Mouse (Mus musculus) stomach, postnatal 0 days (tissue): ENCODE data around the gene Anxa5. TPM values are rescaled to one million over a fixed set of nuclear protein-coding genes. Genes with fewer than 3 reads are reported as not detected.

Experiments used
- ATAC-seq: fragments of 200-750 bp; cut with Nextera tagmentation; 2 replicates; pipeline ENCODE4 v1.8.0; 2017; ENCODE audit not compliant: low FRiP score, low TSS enrichment
- DNase-seq: peaks from one replicate; pipeline ENCODE4 v3.0.0-alpha.2; 2016; ENCODE audit warnings: low spot score
- H3K27ac ChIP-seq: fragments of 300-500 bp; sonication (generic); replicated peaks from 2 replicates; pipeline ENCODE4 v1.5.1; 2014; ENCODE audit warnings: mild to moderate bottlenecking, control low read depth
- H3K27me3 ChIP-seq: fragments of 300-500 bp; sonication (generic); 2 replicates; pipeline ENCODE4 v1.6.1; 2014; ENCODE audit warnings: low read length; ENCODE audit not compliant: control insufficient read depth, insufficient read depth
- H3K36me3 ChIP-seq: fragments of 300-500 bp; sonication (generic); 2 replicates; pipeline ENCODE4 v1.6.1; 2014; ENCODE audit warnings: low read length, mixed read lengths; ENCODE audit not compliant: control insufficient read depth, insufficient read depth
- H3K4me1 ChIP-seq: fragments of 300-500 bp; sonication (generic); replicated peaks from 2 replicates; pipeline ENCODE4 v1.6.1; 2014; ENCODE audit warnings: antibody characterized with exemption; ENCODE audit not compliant: control insufficient read depth, insufficient read depth
- H3K4me2 ChIP-seq: fragments of 300-500 bp; sonication (generic); replicated peaks from 2 replicates; pipeline ENCODE4 v1.6.1; 2014; ENCODE audit warnings: low read depth, mild to moderate bottlenecking, control low read depth, moderate library complexity
- H3K4me3 ChIP-seq: fragments of 300-500 bp; sonication (generic); 2 replicates; pipeline ENCODE4 v1.5.1; 2014; ENCODE audit warnings: low read depth, low read length, control low read depth
- H3K9ac ChIP-seq: fragments of 300-500 bp; sonication (generic); 2 replicates; pipeline ENCODE4 v1.6.1; 2014; ENCODE audit warnings: mild to moderate bottlenecking, low read length, control low read depth, mixed read lengths
- H3K9me3 ChIP-seq: fragments of 300-500 bp; sonication (generic); 2 replicates; pipeline ENCODE4 v1.6.1; 2016; ENCODE audit warnings: low read length; ENCODE audit not compliant: control insufficient read depth
- CTCF ChIP-seq: IDR thresholded peaks from 2 replicates; pipeline ENCODE4 v1.5.1; 2016; ENCODE audit warnings: antibody characterized with exemption, low read depth, mild to moderate bottlenecking, moderate library complexity
- EP300 ChIP-seq: optimal IDR thresholded peaks from 2 replicates; pipeline ENCODE3; 2016; ENCODE audit warnings: antibody characterized with exemption
- WGBS: fragments of 180-500 bp; shearing (Covaris S2); extraction: QIAGEN DNeasy Blood & Tissue Kit; methylation state at CpG from one replicate; pipeline ENCODE4 v1.1.7; 2014; 5-methylcytosine and 5-hydroxymethylcytosine counted together
- polyA plus RNA-seq: library from polyadenylated mRNA; unstranded; fragments of >200 nt; fragmentation: Nextera tagmentation; extraction: Ambion mirVana; gene quantifications from 2 replicates; pipeline ENCODE4 v1.2.1, GENCODE M21; 2015

Gene Anxa5
- polyA plus RNA-seq, 1 experiment from 2014 or later: 186 TPM

GRCm38 (mm10) chr3:36511491-36511890 lies 35.8 kb upstream of the Anxa5 start:
- Histone ChIP-seq H3K9ac (no peak overlapping the region), H3K27me3 (no peaks in the 10 kb centered on the region), H3K4me3 (no peak overlapping the region), H3K4me2 (no peak overlapping the region), H3K4me1 (no peaks in the 10 kb centered on the region), H3K9me3 (no peaks in the 10 kb centered on the region), H3K36me3 (no peaks in the 10 kb centered on the region), H3K27ac (no peak overlapping the region)
- no peak for TF ChIP-seq CTCF
- no peak for TF ChIP-seq EP300
- ATAC-seq (no peak), DNase-seq (no peak)
- 74% methylated on average over 6 of the region's 6 CpGs for WGBS

DNA sequence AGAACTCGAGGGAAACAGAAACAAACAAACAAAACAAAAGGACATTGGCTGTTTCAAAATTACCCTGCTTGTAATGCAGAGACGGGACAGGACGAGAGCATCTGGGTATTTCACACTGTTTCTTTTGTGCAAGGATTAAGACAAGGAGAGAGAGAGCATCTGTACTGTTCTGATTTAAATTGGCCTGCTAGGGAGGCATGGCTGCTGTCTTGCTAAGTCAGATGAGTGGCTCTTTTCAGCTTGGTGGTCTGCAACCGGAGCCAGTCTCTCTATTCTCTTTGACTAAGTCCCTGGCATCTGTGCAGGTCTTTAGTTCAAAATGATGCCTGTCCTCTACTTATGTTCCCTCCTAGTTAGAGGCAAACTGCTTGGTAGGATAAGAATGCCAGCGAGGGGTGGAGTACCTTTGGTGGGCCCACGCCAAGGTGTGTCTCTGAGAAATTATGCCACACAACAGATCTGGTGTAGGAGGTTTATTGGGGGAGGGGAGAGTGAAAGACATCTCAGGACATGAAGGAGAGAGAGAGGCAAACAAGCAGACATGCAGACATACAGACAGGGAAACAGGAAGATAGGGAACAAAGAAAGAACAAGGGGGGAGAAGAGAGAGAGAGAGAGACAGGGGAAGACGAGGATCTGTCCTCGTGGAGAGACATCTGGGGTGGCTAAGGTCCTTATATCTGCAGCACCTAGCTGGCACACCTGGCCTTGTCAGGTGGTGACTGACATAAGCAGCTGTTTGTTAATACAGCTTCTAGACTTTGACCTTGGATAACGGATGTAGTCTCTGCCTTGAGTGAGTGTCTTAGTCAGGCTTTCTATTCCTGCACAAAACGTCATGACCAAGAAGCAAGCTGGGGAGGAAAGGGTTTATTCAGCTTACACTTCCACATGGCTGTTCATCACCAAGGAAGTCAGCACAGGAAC lies 30.4 kb upstream of the Anxa5 start:
- TF ChIP-seq CTCF (no peak), EP300 (no peak)
- Histone ChIP-seq H3K9me3 (no peaks in the 10 kb centered on the region), H3K4me2 (no peak overlapping the region), H3K36me3 (no peaks in the 10 kb centered on the region), H3K27ac (no peak overlapping the region), H3K27me3 (no peaks in the 10 kb centered on the region), H3K4me1 (no peaks in the 10 kb centered on the region), H3K9ac (no peak overlapping the region), H3K4me3 (no peak overlapping the region)
- 55% methylated on average over 10 of the region's 10 CpGs for WGBS
- DNase-seq (no peak), ATAC-seq (no peak)

DNA sequence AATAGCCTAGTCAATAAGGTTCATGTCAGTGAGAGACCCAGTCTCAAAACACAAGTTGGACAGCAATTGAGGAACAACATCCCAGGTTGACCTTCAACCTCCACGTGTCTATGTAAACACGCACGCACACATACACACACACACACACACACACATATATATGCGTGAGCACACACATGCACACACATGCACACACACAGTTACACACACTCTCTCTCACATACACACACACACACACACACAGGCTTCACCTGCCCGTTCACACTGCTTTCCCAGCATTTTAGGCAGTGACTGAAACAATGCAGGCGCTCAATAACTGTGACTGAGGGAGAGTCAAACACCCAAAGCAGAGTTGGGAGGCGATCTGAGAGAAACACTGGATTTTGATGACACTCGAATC lies 29.6 kb upstream of the Anxa5 start:
- DNase-seq (no peak), ATAC-seq (no peak)
- no peaks in the 10 kb centered on the region for H3K4me1 ChIP-seq
- H3K4me3 ChIP-seq: no peak overlapping the region
- H3K9me3 ChIP-seq: no peaks in the 10 kb centered on the region
- no peak overlapping the region for H3K4me2 ChIP-seq
- no peak overlapping the region for H3K9ac ChIP-seq
- WGBS: 75% methylated on average over 8 of the region's 8 CpGs
- H3K27me3 ChIP-seq: no peaks in the 10 kb centered on the region
- TF ChIP-seq EP300: no peak
- TF ChIP-seq CTCF: no peak
- H3K27ac ChIP-seq: no peak overlapping the region
- H3K36me3 ChIP-seq: no peaks in the 10 kb centered on the region

GRCm38 (mm10) chr3:36501546-36501945 lies 25.9 kb upstream of the Anxa5 start:
- WGBS: 68% methylated on average over 7 of the region's 7 CpGs
- H3K27me3 ChIP-seq: no peaks in the 10 kb centered on the region
- no peak for TF ChIP-seq CTCF
- no peak for TF ChIP-seq EP300
- no peak overlapping the region for H3K27ac ChIP-seq
- no peak overlapping the region for H3K4me3 ChIP-seq
- no peaks in the 10 kb centered on the region for H3K36me3 ChIP-seq
- no peak overlapping the region for H3K4me2 ChIP-seq
- no peaks in the 10 kb centered on the region for H3K4me1 ChIP-seq
- no peak overlapping the region for H3K9ac ChIP-seq
- no peak for DNase-seq
- H3K9me3 ChIP-seq: no peaks in the 10 kb centered on the region
- no peak for ATAC-seq

GRCm38 (mm10) chr3:36500976-36501375 lies 25.3 kb upstream of the Anxa5 start:
- no peak for ATAC-seq
- no peaks in the 10 kb centered on the region for H3K36me3 ChIP-seq
- H3K4me2 ChIP-seq: no peak overlapping the region
- no peaks in the 10 kb centered on the region for H3K4me1 ChIP-seq
- H3K4me3 ChIP-seq: no peak overlapping the region
- no peaks in the 10 kb centered on the region for H3K27me3 ChIP-seq
- no peak for DNase-seq
- H3K9ac ChIP-seq: no peak overlapping the region
- WGBS: 82% methylated on average over 8 of the region's 8 CpGs
- no peak for TF ChIP-seq CTCF
- no peak for TF ChIP-seq EP300
- no peaks in the 10 kb centered on the region for H3K9me3 ChIP-seq
- no peak overlapping the region for H3K27ac ChIP-seq

GRCm38 (mm10) chr3:36499418-36499817 lies 23.7 kb upstream of the Anxa5 start:
- no peak overlapping the region for H3K4me3 ChIP-seq
- no peak for ATAC-seq
- H3K27ac ChIP-seq: no peak overlapping the region
- H3K36me3 ChIP-seq: no peaks in the 10 kb centered on the region
- H3K27me3 ChIP-seq: no peaks in the 10 kb centered on the region
- H3K4me1 ChIP-seq: no peaks in the 10 kb centered on the region
- no peak overlapping the region for H3K9ac ChIP-seq
- H3K4me2 ChIP-seq: no peak overlapping the region
- 94% methylated on average over 7 of the region's 7 CpGs for WGBS
- TF ChIP-seq EP300: no peak
- no peak for TF ChIP-seq CTCF
- DNase-seq: no peak
- H3K9me3 ChIP-seq: no peaks in the 10 kb centered on the region
